Mouse (Mus musculus) embryo, embryonic 9.5 days (tissue): ENCODE measurements around the gene Slc12a6.

Source experiments
- DNase-seq: peaks from one replicate; pipeline ENCODE4 v3.0.0-alpha.2; 2017; ENCODE audit errors: extremely low spot score

Gene Slc12a6

DNA sequence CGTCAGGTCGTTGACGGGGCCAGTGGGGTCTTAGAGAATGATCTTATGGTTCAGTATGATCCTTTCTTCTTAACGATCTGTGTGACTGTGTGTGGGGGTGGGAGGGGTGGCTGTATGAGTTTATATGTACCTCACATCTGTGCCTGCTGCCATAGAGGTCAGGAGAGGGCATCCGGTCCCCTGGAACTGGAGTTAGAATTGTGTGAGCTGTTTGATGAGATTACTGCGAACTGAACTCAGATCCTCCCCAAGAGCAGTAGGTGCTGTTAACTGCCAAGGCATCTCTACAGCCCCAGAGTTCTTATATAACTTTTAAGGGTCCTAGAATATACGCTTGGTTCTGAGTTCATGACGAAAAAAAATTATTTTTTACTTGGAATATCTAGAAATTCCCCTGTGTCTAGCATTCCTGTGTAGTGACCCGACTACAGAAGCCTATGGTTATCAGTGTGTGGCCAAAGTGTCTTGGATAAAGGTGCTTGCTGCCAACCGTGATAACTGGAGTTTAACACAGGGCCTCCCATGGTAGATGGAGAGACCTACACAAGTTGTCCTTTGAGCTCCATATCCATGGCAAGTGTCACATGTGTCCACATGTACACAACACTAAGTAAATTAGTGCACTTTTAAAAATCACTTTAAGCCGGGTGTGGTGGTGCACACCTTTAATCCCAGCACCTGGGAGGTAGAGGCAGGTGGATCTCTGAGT lies 62.6 kb downstream of the Slc12a6 start:
- no peak for DNase-seq

DNA sequence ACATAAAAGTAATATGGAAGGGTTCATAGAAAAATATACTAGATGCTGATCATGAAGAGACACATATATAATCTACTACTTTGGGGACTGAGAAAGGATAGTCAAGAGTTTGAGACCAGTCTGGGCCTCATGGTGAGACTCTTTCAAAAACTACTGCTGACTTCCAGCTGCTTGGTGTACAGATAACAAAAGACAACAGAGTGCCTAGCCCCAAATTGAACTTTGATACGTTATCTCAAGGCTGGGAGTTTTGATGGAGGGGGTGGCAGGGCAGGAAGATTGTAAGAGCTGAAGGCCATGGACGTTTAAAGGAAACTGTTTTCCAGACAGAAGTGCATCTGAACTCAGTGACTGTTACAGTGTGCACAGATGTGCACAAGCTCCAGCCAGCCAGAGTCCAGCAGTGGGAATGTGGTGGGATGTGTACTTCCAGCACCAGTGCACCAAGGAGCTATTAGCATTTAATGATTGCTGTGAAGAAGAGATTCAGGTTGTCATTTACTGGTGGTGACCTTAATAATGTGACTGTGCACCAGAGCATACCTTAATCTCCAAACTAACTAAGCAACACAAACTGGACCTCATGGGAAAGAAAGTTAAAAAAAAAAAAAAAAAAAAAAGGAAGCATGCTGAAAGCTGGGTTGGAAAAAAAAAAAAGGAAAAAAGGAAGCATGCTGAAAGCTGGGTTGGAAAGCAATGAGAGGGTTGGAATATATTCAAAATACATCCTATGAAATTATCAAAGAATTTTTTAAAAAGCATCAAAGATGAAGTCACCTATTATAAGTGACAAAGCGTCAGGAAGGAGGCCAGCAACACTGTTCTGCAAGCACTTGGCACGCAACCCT lies 66.7 kb downstream of the Slc12a6 start:
- DNase-seq = no peak

DNA sequence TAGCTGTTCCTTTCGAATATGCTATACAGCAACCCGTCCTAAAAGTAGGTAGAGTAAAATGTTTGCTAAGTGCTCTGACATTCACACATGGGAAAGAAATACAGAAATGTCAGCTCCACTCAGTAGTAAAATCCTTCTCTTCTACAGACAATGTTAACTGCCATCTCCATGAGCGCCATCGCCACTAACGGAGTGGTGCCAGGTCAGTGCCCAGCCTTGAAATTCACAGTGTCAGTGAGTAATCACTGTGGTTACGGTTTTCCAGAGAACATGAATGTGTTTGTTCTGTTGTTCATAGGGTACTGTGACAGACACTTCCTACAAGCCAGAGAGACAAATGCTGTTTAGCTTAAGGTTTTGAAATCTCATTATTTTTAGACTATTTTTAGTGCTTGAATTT lies 71.6 kb downstream of the Slc12a6 start:
- no peak for DNase-seq

DNA sequence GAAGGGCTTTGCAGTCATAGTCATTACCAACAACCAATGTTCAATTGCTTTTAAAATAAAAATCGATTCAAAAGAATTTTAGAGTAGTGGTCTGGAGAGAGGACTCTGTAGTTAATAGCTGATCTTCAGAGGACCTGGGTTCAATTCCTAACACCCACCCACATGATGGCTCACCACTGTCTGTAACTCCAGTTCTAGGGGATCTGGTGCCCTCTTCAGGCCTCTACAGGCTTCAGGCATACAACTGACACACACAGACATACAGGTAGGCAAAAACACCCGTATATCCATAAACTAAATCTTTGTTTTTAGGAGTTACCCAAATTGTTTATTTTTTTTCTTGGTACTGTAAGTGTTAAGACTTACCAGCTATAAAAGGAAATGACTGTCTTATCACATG lies 74.1 kb downstream of the Slc12a6 start:
- DNase-seq = no peak

DNA sequence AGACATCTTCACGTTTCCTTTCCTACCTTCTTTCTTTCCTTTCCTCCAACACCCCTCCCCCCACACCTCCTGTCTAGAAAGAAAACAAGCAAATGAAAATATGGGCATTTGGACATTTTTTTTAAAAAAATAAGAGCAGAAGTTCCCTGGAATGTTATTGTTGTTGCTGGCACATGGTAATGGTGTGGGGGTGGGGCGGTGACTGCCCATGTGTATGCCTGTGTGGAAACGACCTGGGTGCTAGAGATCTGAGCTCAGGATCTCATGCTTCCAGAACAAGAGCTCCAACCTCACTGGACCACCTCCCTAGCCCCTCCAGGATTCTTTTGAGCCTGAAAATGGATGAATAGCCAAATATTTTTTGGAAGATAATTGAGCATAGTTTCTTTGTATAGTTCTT lies 75.5 kb downstream of the Slc12a6 start:
- DNase-seq = no peak

DNA sequence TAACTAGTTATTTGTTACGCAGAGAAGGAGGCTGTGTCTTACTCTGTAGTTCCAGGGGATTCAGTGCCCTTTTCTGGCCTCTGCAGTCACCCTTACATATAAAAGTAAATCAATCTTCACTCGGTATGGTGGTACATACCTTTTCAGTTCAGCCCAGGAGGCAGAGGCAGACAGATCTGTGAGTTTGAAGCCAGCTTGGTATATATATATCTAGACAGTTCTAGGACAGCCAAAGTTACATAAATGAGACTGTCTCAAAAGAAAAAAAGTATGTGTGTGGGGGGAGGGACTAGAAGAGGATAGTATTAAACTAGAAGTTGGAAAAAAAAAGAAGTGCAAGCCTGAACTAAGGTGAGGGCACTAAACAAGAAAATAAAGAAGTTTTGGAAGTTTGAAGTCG lies 82.6 kb downstream of the Slc12a6 start:
- no peak for DNase-seq

DNA sequence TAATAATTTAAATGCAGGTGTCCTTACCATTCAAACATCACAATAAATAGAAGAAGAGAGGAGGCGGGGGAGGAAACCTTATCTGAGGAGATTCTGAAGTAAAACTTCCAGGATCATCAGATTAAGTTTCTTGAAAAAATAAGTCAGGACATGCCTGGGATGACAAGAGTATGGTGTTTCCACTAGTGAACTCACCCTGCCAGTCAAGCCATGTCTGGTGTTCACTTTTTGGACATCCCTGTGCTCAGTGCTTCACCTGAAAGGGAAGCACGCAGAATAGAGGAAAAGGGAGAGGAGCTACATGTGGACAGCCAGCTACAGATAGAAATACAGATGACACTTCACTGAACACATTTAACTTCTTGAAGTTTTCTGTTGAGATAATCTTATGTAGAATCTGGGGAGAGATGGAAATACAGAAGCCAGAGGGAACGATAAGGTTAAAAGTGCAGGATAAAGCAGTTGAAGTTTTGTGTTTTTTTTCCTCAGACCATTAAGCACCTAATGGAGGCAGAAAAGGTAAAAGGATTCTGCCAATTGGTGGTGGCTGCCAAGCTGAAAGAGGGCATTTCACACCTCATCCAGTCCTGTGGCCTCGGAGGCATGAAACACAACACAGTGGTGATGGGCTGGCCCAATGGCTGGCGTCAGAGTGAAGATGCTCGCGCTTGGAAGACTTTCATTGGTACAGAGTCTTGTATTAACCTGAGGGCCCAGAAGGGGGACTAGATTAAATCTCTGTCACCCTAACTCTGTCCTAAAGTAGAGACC lies 88.2 kb downstream of the Slc12a6 start:
- DNase-seq = no peak

DNA sequence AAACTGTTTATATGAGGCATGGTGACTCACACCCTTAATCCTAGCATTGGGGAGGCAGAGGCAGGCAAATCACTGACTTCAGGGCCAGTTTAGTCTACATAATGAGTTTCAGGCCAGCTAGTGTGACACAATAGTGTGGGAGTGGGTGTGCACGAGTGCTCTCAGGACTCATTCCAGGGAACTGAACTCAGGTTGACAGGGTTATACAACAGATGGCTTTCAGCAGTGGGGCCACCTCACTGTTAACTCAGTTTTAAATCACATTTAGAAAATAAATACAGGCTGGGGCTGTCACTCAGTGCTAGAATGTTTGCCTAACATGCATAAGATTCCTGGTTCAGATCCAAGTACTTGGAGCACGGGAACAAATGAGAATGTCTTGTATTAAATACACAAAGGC lies 94.0 kb downstream of the Slc12a6 start:
- DNase-seq = no peak

DNA sequence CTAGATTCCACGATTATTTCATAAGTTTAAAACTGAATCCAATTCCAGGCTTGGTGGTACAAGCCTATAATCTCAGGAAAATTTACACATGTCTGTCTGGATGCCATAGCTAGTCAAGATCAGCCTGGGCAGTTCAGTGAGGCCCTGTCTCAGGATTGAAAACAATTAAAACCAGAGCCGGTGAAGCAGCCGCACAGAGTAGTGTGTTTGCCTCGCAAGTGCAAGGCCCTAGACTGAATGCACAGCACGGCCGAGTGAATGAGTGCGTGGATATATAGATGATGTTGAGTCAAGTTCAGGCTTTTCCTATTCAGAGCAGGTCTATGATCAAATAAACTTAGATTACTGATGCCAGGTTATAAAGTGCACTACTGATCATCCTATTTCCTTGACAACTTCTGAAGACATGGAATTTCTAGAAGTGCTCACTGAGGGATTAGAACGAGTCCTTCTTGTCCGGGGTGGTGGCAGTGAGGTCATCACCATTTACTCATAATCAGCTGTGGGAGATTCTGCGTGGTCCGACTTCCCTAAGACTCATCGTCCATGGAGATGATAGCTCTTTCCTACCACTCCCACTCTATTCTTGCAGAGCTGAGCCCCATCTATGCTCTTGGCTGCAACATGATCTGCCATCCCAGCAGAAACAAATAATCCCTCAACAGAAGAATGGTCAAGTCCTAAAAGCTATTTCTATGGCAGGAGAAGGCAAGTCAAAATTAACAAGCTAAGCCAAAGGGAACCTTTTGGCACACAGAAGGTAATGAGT lies 94.6 kb downstream of the Slc12a6 start:
- DNase-seq = no peak

DNA sequence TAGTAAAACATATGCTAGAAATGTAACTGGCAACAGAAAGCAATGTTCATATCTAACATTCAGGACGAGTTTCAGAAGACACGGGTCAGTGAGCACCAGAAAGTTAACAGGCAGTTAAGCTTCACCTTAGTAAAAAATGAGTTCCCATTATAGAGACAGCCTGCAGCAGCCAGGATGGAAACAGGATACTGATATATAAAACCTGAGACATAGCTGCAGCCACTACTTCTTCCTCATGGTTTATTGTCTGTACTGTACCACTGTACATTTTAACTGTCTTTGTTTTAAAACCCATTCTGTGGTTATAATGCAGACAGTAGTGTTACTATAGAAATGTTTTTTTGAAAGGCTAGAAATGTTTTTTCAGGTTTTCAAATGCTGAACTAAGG lies 95.2 kb downstream of the Slc12a6 start:
- DNase-seq = no peak

DNA sequence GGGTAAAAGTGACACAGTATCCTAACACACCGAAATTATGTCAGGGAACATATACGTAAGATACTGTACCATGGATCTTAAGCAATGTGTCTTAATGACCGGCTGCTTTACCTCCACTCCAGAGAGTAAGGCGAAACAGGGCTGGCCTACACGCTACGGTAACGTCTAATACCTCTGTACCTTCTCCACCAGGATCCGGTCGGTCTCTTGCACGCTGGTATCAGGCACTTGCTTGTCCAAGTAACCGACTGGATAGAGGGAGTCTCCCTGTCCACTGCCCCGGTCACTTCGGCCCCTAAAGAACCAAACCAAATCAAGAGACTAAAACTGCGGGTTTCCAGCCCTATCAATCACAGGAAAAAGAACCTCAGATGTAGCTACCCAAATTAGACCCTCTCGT lies 101.6 kb downstream of the Slc12a6 start:
- no peak for DNase-seq

DNA sequence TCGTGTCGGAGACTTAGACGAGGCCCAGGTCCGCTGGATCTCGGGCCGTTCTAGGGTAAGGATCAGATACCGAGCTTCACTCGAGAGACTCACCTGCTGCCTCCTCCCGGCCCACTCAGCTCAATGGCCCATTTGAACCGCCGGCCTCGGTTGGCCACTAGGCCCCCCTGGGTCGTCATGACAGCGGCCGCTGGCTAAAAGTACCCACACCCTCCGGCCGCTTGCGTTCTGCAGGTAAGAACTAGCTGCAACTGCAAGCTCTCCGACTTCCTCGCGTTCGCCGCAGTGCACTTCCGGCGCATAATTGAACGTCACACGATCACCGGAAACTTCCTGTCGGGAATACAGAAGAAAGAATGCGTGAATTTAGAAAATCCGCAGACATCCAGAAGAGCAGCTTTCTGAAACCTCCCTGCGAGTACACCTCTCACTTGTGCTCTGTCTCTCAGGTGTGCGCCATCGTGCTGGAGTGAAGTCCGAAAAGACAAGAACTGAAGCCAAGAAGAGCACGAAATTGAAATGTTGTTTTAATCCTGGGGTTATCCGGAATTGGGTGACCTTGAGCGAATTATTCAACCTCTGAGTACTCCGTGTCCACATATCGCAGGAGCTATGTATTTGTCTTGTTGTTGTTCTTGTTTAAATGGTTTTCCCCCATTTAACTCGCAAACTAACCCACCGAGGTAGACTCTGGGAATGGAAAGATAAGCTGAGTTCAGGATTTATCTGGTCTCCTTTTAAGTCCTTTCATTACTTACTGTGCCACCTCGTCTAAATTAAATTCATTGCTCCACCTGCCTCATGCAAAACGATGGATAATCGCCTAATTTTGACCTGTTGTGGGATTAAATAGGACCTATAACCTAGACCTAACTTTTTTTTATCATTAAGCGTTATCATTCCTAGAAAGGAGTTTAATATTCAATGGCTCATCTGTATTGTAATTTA lies 102.4 kb downstream of the Slc12a6 start, which contains the start of gene Emc4:
TSS of gene Emc4 (minus strand) at position 302 of the 948 bp plus-strand sequence.
- peak; percentile 91 for DNase-seq

DNA sequence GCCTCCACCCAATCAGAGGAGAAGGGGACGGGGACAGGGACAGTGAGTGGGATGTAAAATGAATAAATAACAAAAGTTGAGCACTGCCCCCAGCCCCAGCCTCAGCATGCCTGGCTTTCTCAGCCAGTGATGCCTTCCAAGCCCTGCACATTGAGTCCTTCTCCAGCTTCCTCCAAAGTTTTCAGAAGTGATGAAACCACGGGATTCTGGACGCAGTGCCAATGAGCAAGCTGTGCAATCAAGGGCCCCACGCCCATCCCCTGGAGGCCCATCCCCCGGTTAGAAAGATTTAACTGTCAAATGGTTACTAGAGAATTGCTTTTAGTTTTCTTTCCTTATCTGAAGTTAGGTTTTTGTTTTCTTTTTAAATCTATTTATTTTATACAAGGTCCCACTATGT lies 104.3 kb downstream of the Slc12a6 start:
- no peak for DNase-seq

DNA sequence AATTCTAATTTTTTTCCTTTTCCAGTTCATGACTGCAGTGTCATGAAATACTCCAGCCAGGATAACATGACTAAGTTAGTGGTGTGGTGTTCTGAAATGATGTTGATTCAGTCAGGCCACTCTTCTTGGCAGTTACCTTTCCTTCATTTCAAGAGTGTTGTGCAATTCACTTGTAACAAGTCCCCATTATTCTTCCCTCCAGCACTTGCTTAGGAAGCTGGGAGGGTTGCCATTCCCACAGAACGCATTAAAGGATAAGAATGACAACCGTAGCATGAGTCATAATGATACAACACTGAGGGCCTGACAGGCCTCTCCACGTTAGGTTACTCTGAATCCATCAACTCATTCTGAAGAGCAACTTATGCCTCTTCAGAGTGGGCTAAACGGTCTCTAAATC lies 107.5 kb downstream of the Slc12a6 start:
- no peak for DNase-seq

DNA sequence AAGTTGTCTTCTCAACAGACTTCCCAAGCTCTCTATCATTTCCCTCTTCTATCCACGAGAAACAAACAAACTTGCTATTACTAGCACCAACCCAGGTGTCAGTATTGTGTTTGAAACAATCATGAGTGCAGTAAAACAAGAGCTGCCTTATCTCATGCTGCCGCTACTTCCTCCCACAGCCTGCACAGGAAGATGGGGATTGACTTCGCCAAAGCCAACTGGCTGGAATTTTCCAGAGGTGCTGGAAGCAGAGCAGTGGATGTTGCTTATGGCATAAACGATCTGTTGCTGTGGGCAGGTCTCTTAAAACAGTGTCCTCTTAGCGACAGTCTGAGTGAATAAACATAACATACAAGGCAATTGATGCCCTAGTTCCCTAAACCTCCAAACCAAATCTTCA lies 109.0 kb downstream of the Slc12a6 start:
- no peak for DNase-seq

DNA sequence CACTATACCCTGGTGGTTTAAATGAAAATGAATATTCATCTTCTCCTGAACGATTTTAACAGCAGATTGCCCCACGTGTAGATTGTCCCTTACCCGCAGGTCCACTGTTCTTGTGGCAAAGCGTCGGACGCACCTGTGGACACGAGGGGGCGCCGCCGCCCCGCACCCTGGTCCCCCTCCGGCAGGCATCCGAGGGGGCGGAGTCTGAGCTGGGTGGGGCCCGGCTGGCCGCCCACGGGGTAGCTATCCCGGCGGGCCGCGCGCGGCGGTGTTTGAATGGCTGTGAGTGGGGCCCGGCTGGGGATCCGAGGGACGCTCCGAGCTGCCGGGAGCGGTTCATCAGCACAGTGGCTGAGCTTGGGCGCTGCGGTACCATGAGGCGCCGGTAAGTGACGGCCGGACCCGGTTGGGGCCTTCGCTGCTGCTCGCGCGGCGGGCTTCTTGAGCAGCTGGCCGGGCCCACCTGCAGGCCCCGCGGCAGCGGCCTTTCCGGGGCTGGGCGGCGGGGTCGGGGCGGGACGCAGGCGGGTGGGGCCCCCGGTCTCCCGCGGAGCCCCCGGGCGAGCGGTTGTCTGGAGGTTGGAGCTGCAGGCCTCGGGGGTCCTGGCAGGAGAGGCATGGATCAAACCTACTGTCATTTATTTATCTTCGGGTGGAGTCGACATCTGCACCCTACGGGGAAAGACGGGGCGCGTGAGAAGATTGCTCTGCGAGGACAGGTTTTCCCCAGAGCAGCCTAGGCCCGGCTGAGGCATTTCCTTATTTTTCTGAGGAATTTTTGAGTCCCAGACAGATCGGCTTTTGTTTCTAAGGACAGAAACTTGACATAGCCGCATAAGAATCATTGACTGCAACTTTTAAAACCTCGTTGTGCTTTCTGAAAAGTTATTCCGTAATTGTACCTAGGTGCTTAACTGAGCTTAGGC lies 113.6 kb downstream of the Slc12a6 start, which contains the start of gene Katnbl1:
TSS of gene Katnbl1 (plus strand) at position 239 of the 926 bp plus-strand sequence.
- peak; percentile 96 for DNase-seq

DNA sequence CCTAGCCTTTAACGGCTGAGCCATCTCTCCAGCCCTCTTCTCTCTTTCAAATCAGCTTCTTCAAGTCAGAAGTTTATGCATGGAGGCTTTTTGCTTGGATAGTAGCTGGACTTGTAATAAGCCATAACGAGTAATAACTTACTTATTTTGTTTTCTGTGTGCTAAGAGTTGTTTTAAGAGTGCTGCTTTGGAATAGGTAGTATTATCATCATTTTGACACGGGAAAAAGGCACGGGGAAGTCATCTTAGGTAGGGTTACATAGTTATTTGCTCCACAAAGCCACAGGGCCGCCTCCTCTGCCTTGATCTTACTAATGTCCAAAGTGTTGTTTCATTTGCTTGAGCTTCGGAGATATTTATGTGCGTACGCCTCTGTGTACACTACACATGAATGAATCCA lies 114.5 kb downstream of the Slc12a6 start:
- DNase-seq = peak; percentile 5

DNA sequence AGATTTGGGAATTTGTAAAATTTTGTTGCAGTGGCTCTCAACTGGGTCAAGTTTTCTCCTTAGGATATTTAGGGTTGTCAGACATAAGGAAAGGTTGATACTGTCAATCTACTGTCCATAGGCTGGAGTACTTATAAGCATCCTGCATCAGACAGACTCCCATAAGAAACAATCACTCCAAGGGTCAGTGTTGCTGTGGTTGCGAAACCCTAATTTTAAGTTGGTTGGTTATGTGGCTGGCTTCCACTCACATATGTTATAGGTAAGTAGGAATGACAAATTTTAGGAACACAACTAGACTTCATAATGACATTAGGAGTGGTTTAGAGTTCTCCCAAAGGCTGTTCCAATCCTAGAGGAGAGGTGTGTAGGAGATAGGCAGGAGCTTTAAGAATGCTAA lies 115.6 kb downstream of the Slc12a6 start:
- no peak for DNase-seq

DNA sequence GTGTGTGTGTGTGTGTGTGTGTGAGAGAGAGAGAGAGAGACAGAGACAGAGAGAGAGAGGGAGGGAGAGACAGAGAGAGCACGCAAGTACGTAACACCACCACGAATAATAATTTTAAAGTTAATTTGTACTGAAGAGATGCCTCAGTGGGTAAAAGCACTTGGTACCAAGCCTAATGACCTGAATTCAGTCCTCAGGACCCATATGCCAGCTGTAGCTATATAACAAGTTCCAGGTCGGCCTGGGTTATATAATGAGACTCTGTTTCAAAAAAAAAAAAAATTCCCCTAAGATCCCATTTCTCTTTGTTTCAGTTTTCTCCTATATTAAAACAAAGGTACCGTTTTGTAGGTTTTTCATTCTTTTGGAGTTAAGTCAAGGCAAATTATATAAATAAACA lies 125.2 kb downstream of the Slc12a6 start:
- DNase-seq = no peak
